Mouse (Mus musculus): ENCODE data around the gene Adck2.

Gene Adck2

GRCm38 (mm10) chr6:39573791-39574554 is at the start of gene Adck2:
Adck2 (plus strand) TSS chr6:39573873.
- no peak for DNase-seq (ENCODE audit: low read depth, low spot score)

- no peak for DNase-seq (ENCODE audit: low read depth, low spot score)
Observed at GRCm38 (mm10) chr6:39526797-39527196, 46.9 kb upstream of the Adck2 start.

- DNase-seq (ENCODE audit: low read depth, low spot score): no peak
Observed at GRCm38 (mm10) chr6:39527337-39527784, 46.3 kb upstream of the Adck2 start.

GRCm38 (mm10) chr6:39527811-39528210 is 45.9 kb upstream of the Adck2 start:
- no peak for DNase-seq (ENCODE audit: low read depth, low spot score)

- peak; percentile 64 for DNase-seq (ENCODE audit: low read depth, low spot score)
Observed at GRCm38 (mm10) chr6:39528671-39529535, 44.8 kb upstream of the Adck2 start.

GRCm38 (mm10) chr6:39534944-39535343 is 38.7 kb upstream of the Adck2 start:
- DNase-seq (ENCODE audit: low read depth, low spot score): no peak

GRCm38 (mm10) chr6:39536621-39537020 is 37.1 kb upstream of the Adck2 start:
- no peak for DNase-seq (ENCODE audit: low read depth, low spot score)

- no peak for DNase-seq (ENCODE audit: low read depth, low spot score)
Observed at GRCm38 (mm10) chr6:39537276-39537675, 36.4 kb upstream of the Adck2 start.

GRCm38 (mm10) chr6:39538227-39538626 is 35.4 kb upstream of the Adck2 start:
- no peak for DNase-seq (ENCODE audit: low read depth, low spot score)

- no peak for DNase-seq (ENCODE audit: low read depth, low spot score)
Observed at GRCm38 (mm10) chr6:39539679-39540155, 34.0 kb upstream of the Adck2 start.

- DNase-seq (ENCODE audit: low read depth, low spot score): no peak
Observed at GRCm38 (mm10) chr6:39540563-39540962, 33.1 kb upstream of the Adck2 start.

- no peak for DNase-seq (ENCODE audit: low read depth, low spot score)
Observed at GRCm38 (mm10) chr6:39542631-39543597, 30.8 kb upstream of the Adck2 start.

GRCm38 (mm10) chr6:39543769-39544420 is 29.8 kb upstream of the Adck2 start:
- DNase-seq (ENCODE audit: low read depth, low spot score): no peak

GRCm38 (mm10) chr6:39545474-39545873 is 28.2 kb upstream of the Adck2 start:
- DNase-seq (ENCODE audit: low read depth, low spot score): no peak

GRCm38 (mm10) chr6:39548030-39548429 is 25.6 kb upstream of the Adck2 start:
- DNase-seq (ENCODE audit: low read depth, low spot score): no peak

GRCm38 (mm10) chr6:39551981-39552636 is 21.6 kb upstream of the Adck2 start:
- no peak for DNase-seq (ENCODE audit: low read depth, low spot score)

- DNase-seq (ENCODE audit: low read depth, low spot score): no peak
Observed at GRCm38 (mm10) chr6:39554888-39555647, 18.6 kb upstream of the Adck2 start.

GRCm38 (mm10) chr6:39555648-39555945 is 18.1 kb upstream of the Adck2 start:
- DNase-seq (ENCODE audit: low read depth, low spot score): no peak

GRCm38 (mm10) chr6:39556900-39557659 is 16.6 kb upstream of the Adck2 start:
- no peak for DNase-seq (ENCODE audit: low read depth, low spot score)
